Mouse (Mus musculus) C2C12 (cell line): ENCODE data around the gene Ap1g1. TPM values are rescaled to one million over a fixed set of nuclear protein-coding genes. Genes with fewer than 3 reads are reported as not detected.

Experiments
- H3K27me3 ChIP-seq: one replicate; pipeline ENCODE4 v1.6.1; 2011; ENCODE audit not compliant: control insufficient read depth, insufficient read depth, insufficient read length
- H3K36me3 ChIP-seq: one replicate; pipeline ENCODE4 v1.6.1; 2011; ENCODE audit not compliant: control insufficient read depth, insufficient read depth
- H3K4me3 ChIP-seq: one replicate; pipeline ENCODE4 v1.5.1; 2011; ENCODE audit warnings: mild to moderate bottlenecking, control low read depth; ENCODE audit not compliant: poor library complexity, insufficient read depth, severe bottlenecking
- H3K79me2 ChIP-seq: one replicate; pipeline ENCODE4 v1.6.1; 2011; ENCODE audit not compliant: control insufficient read depth, insufficient read depth
- H3K79me3 ChIP-seq: one replicate; pipeline ENCODE4 v1.6.1; 2011; ENCODE audit warnings: low read depth, control low read depth
- H3ac ChIP-seq: one replicate; pipeline ENCODE3; 2011; ENCODE audit warnings: low read depth; ENCODE audit not compliant: control insufficient read depth, insufficient read length
- CEBPB ChIP-seq: IDR thresholded peaks from one replicate; pipeline ENCODE4 v1.6.1; 2011; ENCODE audit warnings: low read depth, mild to moderate bottlenecking, control low read depth, moderate library complexity
- CTCF ChIP-seq: IDR thresholded peaks from one replicate; pipeline ENCODE4 v1.5.1; 2011; ENCODE audit not compliant: control insufficient read depth, insufficient read depth, insufficient read length
- FOSL1 ChIP-seq: IDR thresholded peaks from one replicate; pipeline ENCODE4 v1.8.0; 2011; ENCODE audit warnings: mild to moderate bottlenecking, low read length; ENCODE audit not compliant: poor library complexity, insufficient read depth, severe bottlenecking
- MAX ChIP-seq: IDR thresholded peaks from one replicate; pipeline ENCODE4 v1.6.1; 2011; ENCODE audit warnings: mild to moderate bottlenecking, control low read depth
- MYOD1 ChIP-seq: IDR thresholded peaks from one replicate; pipeline ENCODE4 v1.6.1; 2011; ENCODE audit warnings: low read depth; ENCODE audit not compliant: control insufficient read depth, insufficient read length
- MYOG ChIP-seq: IDR thresholded peaks from one replicate; pipeline ENCODE4 v1.6.1; 2011; ENCODE audit not compliant: control insufficient read depth, insufficient read length; ENCODE audit errors: extremely low read depth
- USF1 ChIP-seq: IDR thresholded peaks from one replicate; pipeline ENCODE4 v1.6.1; 2011; ENCODE audit warnings: low read depth, mild to moderate bottlenecking, control low read depth, moderate library complexity
- polyA plus RNA-seq: library from polyadenylated mRNA; unstranded; fragments of >200 nt; fragmentation: generic; extraction: Trizol; gene quantifications from one replicate; pipeline ENCODE4 v1.2.1, GENCODE M21; 2012; ENCODE audit warnings: missing spikeins

Gene Ap1g1
- polyA plus RNA-seq, 1 experiment: 25.6 TPM

DNA sequence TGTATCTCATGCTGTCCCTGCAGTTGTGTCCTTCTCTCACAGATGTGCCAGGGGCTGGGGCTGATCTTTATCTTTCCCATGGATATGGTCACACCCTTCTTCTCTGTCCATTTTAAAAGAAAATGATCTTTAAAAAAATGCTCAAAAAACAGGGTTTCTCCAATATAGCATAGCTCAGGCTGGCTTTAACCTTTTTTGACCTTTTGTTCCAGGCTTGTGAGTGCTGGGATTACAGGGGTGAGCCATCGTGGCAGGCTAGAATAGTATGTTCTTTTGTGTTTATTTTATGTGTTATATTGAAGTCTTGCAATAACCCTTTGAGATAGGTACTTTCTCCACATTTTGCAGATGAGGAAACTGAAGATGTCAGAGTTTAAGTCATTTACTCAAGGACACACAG, 16.8 kb downstream of the Ap1g1 start:
- peaks cover 12% of the 10 kb centered on the region for H3K36me3 ChIP-seq
- H3K79me2 ChIP-seq: peaks cover 100% of the 10 kb centered on the region
- no peak overlapping the region for H3ac ChIP-seq
- H3K79me3 ChIP-seq: peaks cover 93% of the 10 kb centered on the region
- H3K4me3 ChIP-seq: no peak overlapping the region
- H3K27me3 ChIP-seq: no peaks in the 10 kb centered on the region
- TF ChIP-seq CTCF (no peak), CEBPB (no peak), MYOG (no peak), USF1 (no peak), MYOD1 (no peak), MAX (no peak), FOSL1 (no peak)

DNA sequence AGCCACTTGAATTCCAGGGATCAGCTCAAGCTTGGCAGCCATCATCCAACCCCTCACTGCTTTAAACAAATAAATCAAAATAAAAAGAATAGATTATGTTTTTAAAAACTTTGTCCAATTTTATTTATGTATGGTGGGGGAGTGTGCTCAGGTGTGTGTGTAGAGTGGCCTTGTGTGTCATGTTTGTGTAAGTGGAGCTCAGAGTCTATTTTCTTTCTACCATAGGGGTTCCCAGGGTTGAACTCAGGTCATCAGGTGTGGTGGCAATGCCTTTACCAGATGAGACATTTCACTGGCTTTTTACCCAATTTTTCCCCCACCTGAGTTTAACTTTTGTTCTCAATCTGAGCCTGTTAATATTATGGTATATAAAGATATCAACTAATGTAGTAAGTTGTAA, 20.4 kb downstream of the Ap1g1 start:
- no peak overlapping the region for H3ac ChIP-seq
- no peak overlapping the region for H3K4me3 ChIP-seq
- TF ChIP-seq CEBPB (no peak), FOSL1 (no peak), MYOG (no peak), MYOD1 (no peak), CTCF (no peak), MAX (no peak), USF1 (no peak)
- no peaks in the 10 kb centered on the region for H3K27me3 ChIP-seq
- H3K36me3 ChIP-seq: peaks cover 24% of the 10 kb centered on the region
- peaks cover 88% of the 10 kb centered on the region for H3K79me3 ChIP-seq
- H3K79me2 ChIP-seq: peaks cover 100% of the 10 kb centered on the region

DNA sequence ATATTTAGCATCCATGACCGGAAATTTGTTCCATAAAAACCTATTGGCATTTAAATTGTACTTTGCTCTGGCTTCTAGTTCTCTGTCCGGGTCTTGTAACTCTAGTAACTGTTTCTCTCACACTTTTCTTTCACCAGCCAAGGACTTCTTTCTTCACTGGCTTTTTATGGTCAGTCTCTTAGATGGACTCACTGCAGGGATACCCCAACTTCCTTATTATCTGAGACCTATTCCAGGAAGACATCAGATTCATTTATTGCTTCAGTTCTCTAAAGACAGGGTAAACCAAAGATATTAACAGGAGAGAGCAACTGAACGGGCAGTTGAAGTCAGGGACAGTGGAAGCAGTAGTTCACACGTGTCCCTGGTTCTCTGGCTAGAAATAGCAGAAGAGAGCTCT, 20.9 kb downstream of the Ap1g1 start:
- no peak overlapping the region for H3ac ChIP-seq
- H3K27me3 ChIP-seq: no peaks in the 10 kb centered on the region
- H3K36me3 ChIP-seq: peaks cover 29% of the 10 kb centered on the region
- TF ChIP-seq CEBPB (no peak), FOSL1 (no peak), CTCF (no peak), USF1 (no peak)
- peaks cover 100% of the 10 kb centered on the region for H3K79me2 ChIP-seq
- H3K4me3 ChIP-seq: no peak overlapping the region
- H3K79me3 ChIP-seq: peaks cover 86% of the 10 kb centered on the region

DNA sequence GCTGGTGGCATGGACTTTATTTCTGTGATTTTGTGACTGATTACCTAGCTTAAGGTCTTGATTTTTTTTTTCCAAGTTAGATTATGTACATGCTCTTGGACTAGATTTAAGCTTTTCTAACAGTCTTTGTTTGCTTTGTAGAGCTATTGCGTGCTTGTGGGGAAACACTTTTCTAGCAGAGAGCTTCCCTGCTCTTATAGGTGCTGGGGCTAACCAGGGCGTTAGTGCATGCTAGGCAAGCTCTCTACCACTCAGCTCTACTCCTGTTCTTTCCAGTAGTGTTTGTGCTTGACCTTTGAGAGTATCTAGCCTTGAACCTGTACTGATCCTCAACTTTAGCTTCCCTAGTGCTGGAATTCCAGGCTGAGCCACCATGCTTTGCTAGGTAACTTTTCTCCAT, 22.0 kb downstream of the Ap1g1 start:
- H3K79me3 ChIP-seq: peaks cover 77% of the 10 kb centered on the region
- TF ChIP-seq MAX (no peak), MYOG (no peak), CTCF (no peak), FOSL1 (no peak)
- H3K36me3 ChIP-seq: peaks cover 33% of the 10 kb centered on the region
- peaks cover 99% of the 10 kb centered on the region for H3K79me2 ChIP-seq
- no peaks in the 10 kb centered on the region for H3K27me3 ChIP-seq
- H3K4me3 ChIP-seq: no peak overlapping the region
- H3ac ChIP-seq: no peak overlapping the region

DNA sequence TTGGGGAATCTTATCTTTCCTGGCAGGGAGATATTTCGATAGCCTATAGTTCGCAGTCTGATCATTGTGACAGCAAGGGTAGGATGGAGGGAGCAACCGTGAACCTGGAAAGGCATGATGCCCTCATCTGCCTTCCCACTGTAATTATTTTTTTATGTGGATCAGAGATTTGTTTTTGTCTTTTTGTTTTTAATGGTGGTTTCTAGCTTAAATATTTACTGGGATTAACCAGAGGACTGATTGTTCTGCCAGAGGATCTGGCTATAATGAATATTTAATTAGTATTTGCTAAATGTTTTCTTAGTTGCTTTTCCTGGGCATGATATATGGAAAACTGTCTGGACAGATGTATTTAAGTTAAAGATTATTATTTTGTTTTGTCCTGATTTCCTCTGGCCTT, 24.9 kb downstream of the Ap1g1 start:
- Histone ChIP-seq H3K36me3 (peaks cover 30% of the 10 kb centered on the region), H3ac (no peak overlapping the region), H3K4me3 (no peak overlapping the region), H3K79me3 (peaks cover 70% of the 10 kb centered on the region), H3K27me3 (no peaks in the 10 kb centered on the region), H3K79me2 (peaks cover 96% of the 10 kb centered on the region)
- TF ChIP-seq CEBPB (no peak), CTCF (no peak), MYOD1 (no peak), FOSL1 (no peak), MYOG (no peak), USF1 (no peak), MAX (no peak)

DNA sequence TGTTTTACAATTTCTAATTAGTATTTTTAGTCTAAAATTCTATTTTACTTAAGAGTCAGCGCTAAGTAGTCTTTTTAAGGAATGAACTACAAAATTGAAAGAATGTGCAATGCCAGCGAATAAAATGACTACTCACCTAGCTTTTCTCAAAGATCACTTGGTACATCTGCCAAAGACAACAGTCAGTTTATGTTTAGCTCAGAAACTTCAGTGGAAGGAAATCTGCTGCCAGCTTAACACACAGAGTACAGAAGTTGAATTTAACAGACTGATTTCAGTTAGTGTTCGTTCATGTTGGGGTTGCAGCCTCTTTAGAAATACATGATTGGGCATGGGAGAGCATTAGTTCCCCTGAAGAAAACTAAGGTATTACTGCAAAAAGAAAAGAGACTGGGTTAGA, 25.4 kb downstream of the Ap1g1 start:
- Histone ChIP-seq H3K36me3 (peaks cover 33% of the 10 kb centered on the region), H3K27me3 (no peaks in the 10 kb centered on the region), H3K79me3 (peaks cover 69% of the 10 kb centered on the region), H3K4me3 (no peak overlapping the region), H3ac (no peak overlapping the region), H3K79me2 (peaks cover 95% of the 10 kb centered on the region)
- TF ChIP-seq CTCF (no peak), FOSL1 (no peak), USF1 (no peak), MYOG (no peak), MAX (no peak), CEBPB (no peak), MYOD1 (no peak)
